Mouse (Mus musculus) left cerebral cortex, adult 6 months (tissue): ENCODE measurements around the gene Carnmt1. TPM values are rescaled to one million over a fixed set of nuclear protein-coding genes. Genes with fewer than 3 reads are reported as not detected.

ENCODE experiments used
- long read RNA-seq, 2 experiments: library from polyadenylated mRNA; unstranded; transcript quantifications; one replicate each; pipeline ENCODE4 v2.0.0; 2019 to 2020
- polyA plus RNA-seq: library from polyadenylated mRNA; unstranded; fragments of <200 nt; fragmentation: Nextera tagmentation; gene quantifications from 2 replicates; pipeline ENCODE4 v1.2.3, GENCODE M21; 2021

The Carnmt1 gene
- 3.3 and 8.4 TPM in 2 replicates for polyA plus RNA-seq
- long read RNA-seq, experiment 1, full-length matches to known transcripts, result 8 of 15 reads
- long read RNA-seq, experiment 1, partial matches to known transcripts, result 0 of 15 reads
- long read RNA-seq, experiment 1, other reads (novel, unspliced or antisense), result 7 of 15 reads
- long read RNA-seq, experiment 2, full-length matches to known transcripts, result 2 of 8 reads
- long read RNA-seq, experiment 2, partial matches to known transcripts, result 3 of 8 reads
- long read RNA-seq, experiment 2, other reads (novel, unspliced or antisense), result 3 of 8 reads

DNA sequence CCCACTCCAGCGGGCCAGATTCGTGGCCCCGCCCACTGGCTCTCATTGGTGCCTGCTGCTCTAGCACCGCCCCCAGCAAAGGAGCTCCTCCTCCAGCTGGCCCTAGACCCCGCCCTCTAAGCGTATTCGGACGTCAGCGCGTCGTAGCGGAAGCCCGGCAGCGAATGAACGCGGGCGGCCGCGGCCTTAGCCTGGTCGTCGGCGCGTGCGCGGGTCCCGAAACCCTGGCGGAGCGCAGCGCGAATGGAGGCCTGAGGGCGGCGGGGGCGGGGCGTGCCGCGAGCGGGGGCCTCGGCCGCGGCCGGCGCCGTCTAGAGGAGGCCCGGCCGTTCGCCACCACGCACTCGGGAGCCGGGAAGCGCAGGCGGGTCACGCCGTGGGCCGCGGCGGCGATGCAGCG, at the start of gene Carnmt1:
Gene Carnmt1, plus strand, starts transcription at position 157 of the 400 bp plus-strand sequence.

GRCm38 (mm10) chr19:18631644-18632219, 38.8 kb upstream of the Carnmt1 start, which contains the start of the genes Ostf1 and Nmrk1:
Gene Ostf1, minus strand, starts transcription at chr19:18631823.
Gene Nmrk1, plus strand, starts transcription at chr19:18631950.

GRCm38 (mm10) chr19:18712866-18713300, 42.3 kb downstream of the Carnmt1 start, which contains the start of gene D030056L22Rik:
Gene D030056L22Rik, plus strand, starts transcription at chr19:18713193.

GRCm38 (mm10) chr19:18749598-18750339, 79.2 kb downstream of the Carnmt1 start, which contains the start of gene Trpm6:
Gene Trpm6, plus strand, starts transcription at chr19:18749983.

Other genes starting within 250 kb of the Carnmt1 start
- 41.7 and 45.2 TPM in 2 replicates for gene Ostf1, start 38.9 kb upstream of the Carnmt1 start, polyA plus RNA-seq
- gene Nmrk1, start 38.8 kb upstream of the Carnmt1 start, polyA plus RNA-seq, result 4.4 and 4.6 TPM in 2 replicates
- 26.9 and 38.6 TPM in 2 replicates for gene D030056L22Rik, start 42.4 kb downstream of the Carnmt1 start, polyA plus RNA-seq
- 0.25 and 0.31 TPM in 2 replicates for gene Trpm6, start 79.2 kb downstream of the Carnmt1 start, polyA plus RNA-seq